25 mouse cellular contexts compared by ENCODE assay signal in the genomic region with DNA sequence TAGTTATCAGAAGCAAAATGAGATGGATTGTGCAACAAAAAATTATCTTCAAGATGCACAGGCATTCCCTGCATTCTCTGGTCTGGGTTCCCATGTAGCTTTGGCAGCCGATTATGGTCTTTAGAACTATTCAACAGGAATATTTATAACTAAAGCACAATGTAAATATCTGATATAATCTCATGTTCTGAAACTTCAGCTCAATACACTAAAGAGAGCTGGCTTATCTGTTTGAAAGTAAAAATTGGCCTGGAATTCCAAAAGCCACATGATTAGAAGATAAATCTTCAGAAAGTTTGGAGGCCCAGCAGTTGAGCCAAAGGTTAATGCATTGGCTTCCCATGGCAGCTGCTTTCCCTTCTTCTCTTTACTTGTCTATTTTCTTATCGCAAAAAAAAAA. TPM values are rescaled to one million over a fixed set of nuclear protein-coding genes. Genes with fewer than 3 reads are reported as not detected.
DNase-seq lines count a peak whose midpoint lies in the region; ATAC-seq and TF ChIP-seq lines count a peak whose summit lies in the region.
"Had no signal": no experiment of that assay in that cellular context is flagged by ENCODE, and none has a peak within 500 bp of the region (broad histone marks: within the 10 kb centered on the region; RNA-seq: fewer than 3 reads in every experiment).

No protein-coding gene starts in this region.

- WGBS in embryonic facial prominence, embryonic 14.5 days = 86% methylated on average over 2 of the region's 2 CpGs
- WGBS in embryonic facial prominence, embryonic 10.5 days = 66% methylated on average over 2 of the region's 2 CpGs
- 38% methylated on average over 2 of the region's 2 CpGs for WGBS in kidney, embryonic 14.5 days
- WGBS in stomach, embryonic 15.5 days = 14% methylated on average over 2 of the region's 2 CpGs
- WGBS in stomach, postnatal 0 days = 8% methylated on average over 2 of the region's 2 CpGs

- H3K27ac ChIP-seq in embryonic facial prominence, embryonic 14.5 days (replicated peaks; ENCODE audit: low read depth, low read length) = no peak overlapping the region
- no peak overlapping the region for H3K27ac ChIP-seq in embryonic facial prominence, embryonic 10.5 days (replicated peaks)
- no peak overlapping the region for H3K27ac ChIP-seq in kidney, embryonic 14.5 days (ENCODE audit: low read depth, low read length)
- H3K27ac ChIP-seq in stomach, embryonic 15.5 days = peak overlapping the region; percentile 35; the same call in 1 of the 2 replicates
- no peak overlapping the region for H3K27ac ChIP-seq in stomach, postnatal 0 days (replicated peaks)
- H3K27ac ChIP-seq: embryonic facial prominence, embryonic 12.5 days; forebrain, embryonic 12.5 days; heart, embryonic 10.5 days; hindbrain, embryonic 15.5 days; left cerebral cortex, adult 2 months; limb, embryonic 15.5 days; liver, embryonic 15.5 days; midbrain, embryonic 15.5 days; neural tube, embryonic 13.5 days had no signal

- H3K9me3 ChIP-seq in embryonic facial prominence, embryonic 14.5 days (ENCODE audit: control insufficient read depth, low read length) = no peaks in the 10 kb centered on the region
- H3K9me3 ChIP-seq in embryonic facial prominence, embryonic 10.5 days = no peaks in the 10 kb centered on the region
- no peaks in the 10 kb centered on the region for H3K9me3 ChIP-seq in kidney, embryonic 14.5 days (ENCODE audit: control insufficient read depth, low read length)
- no peaks in the 10 kb centered on the region for H3K9me3 ChIP-seq in stomach, embryonic 15.5 days
- H3K9me3 ChIP-seq in stomach, postnatal 0 days (ENCODE audit: control insufficient read depth, low read length) = no peaks in the 10 kb centered on the region
- H3K9me3 ChIP-seq: embryonic facial prominence, embryonic 12.5 days; forebrain, embryonic 12.5 days; heart, embryonic 10.5 days; hindbrain, embryonic 15.5 days; limb, embryonic 15.5 days; liver, embryonic 15.5 days; midbrain, embryonic 15.5 days; neural tube, embryonic 13.5 days had no signal

- no peak for TF ChIP-seq CTCF in stomach, postnatal 0 days (IDR thresholded peaks at IDR 0.05; ENCODE audit: low read depth)

- 0 out of 2 replicates have a peak, but pooled peaks cover 4% of the 10 kb centered on the region for H3K36me3 ChIP-seq in embryonic facial prominence, embryonic 14.5 days (ENCODE audit: control insufficient read depth, insufficient read depth, low read length)
- H3K36me3 ChIP-seq in embryonic facial prominence, embryonic 10.5 days (replicated peaks) = no peaks in the 10 kb centered on the region
- H3K36me3 ChIP-seq in kidney, embryonic 14.5 days (ENCODE audit: control insufficient read depth, insufficient read depth, low read length) = no peaks in the 10 kb centered on the region
- no peaks in the 10 kb centered on the region for H3K36me3 ChIP-seq in stomach, embryonic 15.5 days
- H3K36me3 ChIP-seq in stomach, postnatal 0 days (ENCODE audit: control insufficient read depth, insufficient read depth, low read length) = no peaks in the 10 kb centered on the region
- H3K36me3 ChIP-seq: embryonic facial prominence, embryonic 12.5 days; forebrain, embryonic 12.5 days; heart, embryonic 10.5 days; hindbrain, embryonic 15.5 days; limb, embryonic 15.5 days; liver, embryonic 15.5 days; midbrain, embryonic 15.5 days; neural tube, embryonic 13.5 days had no signal

- DNase-seq in embryonic facial prominence, embryonic 14.5 days (ENCODE audit: low spot score) = peak; percentile 57
- DNase-seq in embryonic facial prominence, embryonic 10.5 days (ENCODE audit: low spot score) = no peak
- DNase-seq in kidney, postnatal 10 days = peak; percentile 30
- DNase-seq in stomach, postnatal 0 days (ENCODE audit: low spot score) = no peak
- DNase-seq: adrenal gland, postnatal 36 days; cerebellum, adult 11 months; cerebellum, adult 9-11 months; kidney, postnatal 14 days; lung, postnatal 4 days; thymus, adult 18-20 months; thymus, postnatal 36 days had no signal

- H3K4me1 ChIP-seq in embryonic facial prominence, embryonic 14.5 days (ENCODE audit: control insufficient read depth, insufficient read depth, low read length) = peaks cover 13% of the 10 kb centered on the region
- H3K4me1 ChIP-seq in embryonic facial prominence, embryonic 10.5 days = peaks cover 16% of the 10 kb centered on the region
- 0 out of 2 replicates have a peak, but pooled peaks cover 11% of the 10 kb centered on the region for H3K4me1 ChIP-seq in kidney, embryonic 14.5 days (ENCODE audit: control insufficient read depth, insufficient read depth, low read length)
- 0 out of 2 replicates have a peak, but pooled peaks cover 3% of the 10 kb centered on the region for H3K4me1 ChIP-seq in stomach, embryonic 15.5 days
- no peaks in the 10 kb centered on the region for H3K4me1 ChIP-seq in stomach, postnatal 0 days (replicated peaks; ENCODE audit: control insufficient read depth, insufficient read depth)
- H3K4me1 ChIP-seq: heart, embryonic 10.5 days; liver, embryonic 15.5 days had no signal

- no peak for TF ChIP-seq EP300 in stomach, postnatal 0 days (optimal IDR thresholded peaks at IDR 0.05)

- no peak overlapping the region for H3K9ac ChIP-seq in embryonic facial prominence, embryonic 14.5 days (ENCODE audit: low read depth, low read length)
- H3K9ac ChIP-seq in kidney, embryonic 14.5 days (ENCODE audit: low read depth, low read length) = no peak overlapping the region
- no peak overlapping the region for H3K9ac ChIP-seq in stomach, embryonic 15.5 days
- H3K9ac ChIP-seq in stomach, postnatal 0 days (ENCODE audit: low read length) = no peak overlapping the region
- H3K9ac ChIP-seq: embryonic facial prominence, embryonic 12.5 days; forebrain, embryonic 12.5 days; hindbrain, embryonic 15.5 days; limb, embryonic 15.5 days; liver, embryonic 15.5 days; midbrain, embryonic 15.5 days; neural tube, embryonic 13.5 days had no signal

- ATAC-seq in embryonic facial prominence, embryonic 14.5 days (ENCODE audit: low read depth) = no peak
- no peak for ATAC-seq in kidney, embryonic 14.5 days (ENCODE audit: low FRiP score, low TSS enrichment)
- ATAC-seq in stomach, embryonic 15.5 days (ENCODE audit: insufficient read depth, low FRiP score, low read depth) = no peak
- no peak for ATAC-seq in stomach, postnatal 0 days (ENCODE audit: low FRiP score, low TSS enrichment)
- no peak for ATAC-seq in cerebellum, adult (ENCODE audit: insufficient number of reproducible peaks, low FRiP score, low TSS enrichment)
- ATAC-seq: CD4-positive, CD25-positive, alpha-beta regulatory T cell, adult 4 months; midbrain, embryonic 15.5 days had no signal

- H3K4me3 ChIP-seq in embryonic facial prominence, embryonic 14.5 days (ENCODE audit: low read depth, low read length) = no peak overlapping the region
- no peak overlapping the region for H3K4me3 ChIP-seq in embryonic facial prominence, embryonic 10.5 days
- no peak overlapping the region for H3K4me3 ChIP-seq in kidney, embryonic 14.5 days (ENCODE audit: low read length)
- no peak overlapping the region for H3K4me3 ChIP-seq in stomach, embryonic 15.5 days (replicated peaks)
- H3K4me3 ChIP-seq in stomach, postnatal 0 days (ENCODE audit: low read depth, low read length) = no peak overlapping the region
- H3K4me3 ChIP-seq: embryonic facial prominence, embryonic 12.5 days; erythroblast, embryonic 14.5 days; forebrain, embryonic 12.5 days; heart, embryonic 10.5 days; hindbrain, embryonic 15.5 days; left cerebral cortex, adult 2 months; limb, embryonic 15.5 days; liver, embryonic 15.5 days; midbrain, embryonic 15.5 days; neural tube, embryonic 13.5 days had no signal

- H3K4me2 ChIP-seq in embryonic facial prominence, embryonic 14.5 days (ENCODE audit: low read depth, low read length) = no peak overlapping the region
- no peak overlapping the region for H3K4me2 ChIP-seq in kidney, embryonic 14.5 days (replicated peaks; ENCODE audit: low read depth, low read length)
- no peak overlapping the region for H3K4me2 ChIP-seq in stomach, embryonic 15.5 days
- H3K4me2 ChIP-seq in stomach, postnatal 0 days (replicated peaks; ENCODE audit: low read depth) = no peak overlapping the region
- H3K4me2 ChIP-seq: embryonic facial prominence, embryonic 12.5 days; forebrain, embryonic 12.5 days; hindbrain, embryonic 15.5 days; limb, embryonic 15.5 days; liver, embryonic 15.5 days; midbrain, embryonic 15.5 days; neural tube, embryonic 13.5 days had no signal

- no peaks in the 10 kb centered on the region for H3K27me3 ChIP-seq in embryonic facial prominence, embryonic 14.5 days (replicated peaks; ENCODE audit: control insufficient read depth, insufficient read depth, low read length)
- no peaks in the 10 kb centered on the region for H3K27me3 ChIP-seq in embryonic facial prominence, embryonic 10.5 days (replicated peaks; ENCODE audit: low read depth, poor library complexity, severe bottlenecking)
- H3K27me3 ChIP-seq in kidney, embryonic 14.5 days (ENCODE audit: control insufficient read depth, insufficient read depth, low read length) = no peaks in the 10 kb centered on the region
- no peaks in the 10 kb centered on the region for H3K27me3 ChIP-seq in stomach, embryonic 15.5 days (replicated peaks)
- H3K27me3 ChIP-seq in stomach, postnatal 0 days (ENCODE audit: control insufficient read depth, insufficient read depth, low read length) = no peaks in the 10 kb centered on the region
- H3K27me3 ChIP-seq: embryonic facial prominence, embryonic 12.5 days; forebrain, embryonic 12.5 days; hindbrain, embryonic 15.5 days; limb, embryonic 15.5 days; liver, embryonic 15.5 days; midbrain, embryonic 15.5 days; neural tube, embryonic 13.5 days had no signal

RNA-seq across cellular contexts. Expression of a gene that starts 4.6 kb away (rescaled TPM):
- polyA plus RNA-seq in embryonic facial prominence, embryonic 14.5 days (2014; fragmentation: Nextera tagmentation; extraction: Ambion mirVana) = 710 and 776 TPM in 2 replicates
- polyA plus RNA-seq in embryonic facial prominence, embryonic 10.5 days (2016; fragmentation: Nextera tagmentation; extraction: Ambion mirVana) = 2.7 and 4.9 TPM in 2 replicates
- polyA plus RNA-seq in kidney, embryonic 14.5 days (2014; fragmentation: Nextera tagmentation; extraction: Ambion mirVana) = 113 and 120 TPM in 2 replicates
- 558 and 642 TPM in 2 replicates for polyA plus RNA-seq in stomach, embryonic 15.5 days (2015; fragmentation: Nextera tagmentation; extraction: Ambion mirVana)
- polyA plus RNA-seq in stomach, postnatal 0 days (2015; fragmentation: Nextera tagmentation; extraction: Ambion mirVana) = 589 and 601 TPM in 2 replicates
- polyA plus RNA-seq: CD4-positive, CD25-positive, alpha-beta regulatory T cell, adult 4 months; erythroblast, embryonic 14.5 days had no signal

Comparison
In these comparisons a context has a peak if more than half of its experiments do, and no peak if none do; other contexts are left out.
1. DNase-seq: peak in embryonic facial prominence, embryonic 14.5 days (single experiment) and kidney, postnatal 10 days (single experiment); none in embryonic facial prominence, embryonic 10.5 days (single experiment) and stomach, postnatal 0 days (single experiment).
2. RNA of a gene that starts 4.6 kb away (polyA plus RNA-seq): 710 to 776 TPM in embryonic facial prominence, embryonic 14.5 days, 558 to 642 TPM in stomach, embryonic 15.5 days, 589 to 601 TPM in stomach, postnatal 0 days and 113 to 120 TPM in kidney, embryonic 14.5 days; 2.7 to 4.9 TPM in embryonic facial prominence, embryonic 10.5 days; every median in the first group is over 10 times any median in the second.